Mouse (Mus musculus) adrenal gland, adult 8-10 months (tissue): Measurements from ENCODE around the gene Wdr74. TPM values are rescaled to one million over a fixed set of nuclear protein-coding genes. Genes with fewer than 3 reads are reported as not detected.

Source experiments
- DNase-seq: peaks from one replicate; pipeline ENCODE4 v3.0.0; 2022
- total RNA-seq, 4 experiments: library from RNA; stranded (reverse); gene quantifications; 2 replicates each; pipeline ENCODE4 v1.2.4; 2022

The Wdr74 gene
- total RNA-seq, result 10 to 100 TPM; 49.1 to 60.4 (median 53.3) TPM

- DNase-seq, result peak; percentile 83
These were observed at the start of gene Wdr74 for GRCm38 (mm10) chr19:8735389-8736159. Gene Wdr74, plus strand, starts transcription at chr19:8735827.

GRCm38 (mm10) chr19:8691871-8692539 is 43.6 kb upstream of the Wdr74 start:
- no peak for DNase-seq

GRCm38 (mm10) chr19:8692740-8693139 is 42.9 kb upstream of the Wdr74 start:
- no peak for DNase-seq

GRCm38 (mm10) chr19:8695330-8695729 is 40.3 kb upstream of the Wdr74 start:
- DNase-seq, result no peak

GRCm38 (mm10) chr19:8699652-8700051 is 36.0 kb upstream of the Wdr74 start:
- DNase-seq, result no peak

- DNase-seq, result no peak
These were observed 33.2 kb upstream of the Wdr74 start for GRCm38 (mm10) chr19:8702458-8702857.

GRCm38 (mm10) chr19:8703571-8703970 is 32.1 kb upstream of the Wdr74 start:
- DNase-seq, result no peak

GRCm38 (mm10) chr19:8705026-8705708 is 30.5 kb upstream of the Wdr74 start:
- no peak for DNase-seq

- no peak for DNase-seq
These were observed 29.4 kb upstream of the Wdr74 start for GRCm38 (mm10) chr19:8706132-8706667.

GRCm38 (mm10) chr19:8706930-8707329 is 28.7 kb upstream of the Wdr74 start:
- no peak for DNase-seq

- DNase-seq, result no peak
These were observed 26.7 kb upstream of the Wdr74 start for GRCm38 (mm10) chr19:8708954-8709353.

GRCm38 (mm10) chr19:8710057-8710456 is 25.6 kb upstream of the Wdr74 start:
- DNase-seq, result no peak

- no peak for DNase-seq
These were observed 24.1 kb upstream of the Wdr74 start for GRCm38 (mm10) chr19:8711506-8711905.

- DNase-seq, result no peak
These were observed 23.4 kb upstream of the Wdr74 start for GRCm38 (mm10) chr19:8711949-8712869.

GRCm38 (mm10) chr19:8712870-8713305 is 22.7 kb upstream of the Wdr74 start:
- peak; percentile 81 for DNase-seq

- peak; percentile 90 for DNase-seq
These were observed 22.2 kb upstream of the Wdr74 start for GRCm38 (mm10) chr19:8713306-8713996.

GRCm38 (mm10) chr19:8713997-8714652 is 21.5 kb upstream of the Wdr74 start:
- no peak for DNase-seq

- DNase-seq, result no peak
These were observed 20.8 kb upstream of the Wdr74 start for GRCm38 (mm10) chr19:8714653-8715481.

GRCm38 (mm10) chr19:8715868-8716766 is 19.5 kb upstream of the Wdr74 start:
- no peak for DNase-seq
